Mouse (Mus musculus): ENCODE measurements around the gene Kcng1.

DNA sequence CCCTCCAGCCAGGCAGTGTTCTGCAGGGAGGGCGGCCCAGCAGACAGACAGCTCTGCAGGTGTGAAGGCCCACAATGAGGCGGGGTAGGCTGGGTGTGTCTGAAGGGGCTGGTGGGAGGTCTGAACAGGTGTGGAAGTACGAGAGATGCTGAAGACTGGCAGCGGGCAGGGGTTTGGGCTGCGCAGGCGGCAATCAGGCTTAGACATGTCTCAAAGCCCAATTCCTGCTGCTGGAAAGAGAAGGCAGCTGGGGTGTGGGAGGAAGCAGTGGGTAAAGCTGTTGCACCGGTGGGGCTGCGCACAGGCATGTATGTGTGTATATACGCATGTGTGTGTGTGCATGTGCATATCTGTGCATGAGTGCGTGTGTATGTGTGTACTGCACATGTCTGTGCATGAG is 20.6 kb downstream of the Kcng1 start:
- TF ChIP-seq CTCF (IDR thresholded peaks at IDR 0.05; ENCODE audit: low read depth) (no peak), EP300 (optimal IDR thresholded peaks at IDR 0.05) (no peak)

Data from stomach, postnatal 0 days (tissue).